Mouse (Mus musculus) forebrain, postnatal 0 days (tissue): Measurements from ENCODE around the gene Hist1h4c. TPM values are rescaled to one million over a fixed set of nuclear protein-coding genes. Genes with fewer than 3 reads are reported as not detected.
"Not testable (repeated sequence)": the region's sequence is repeated elsewhere in the genome, so short reads cannot be mapped to it uniquely, and the experiment has no call there.

Experiments
- ATAC-seq: fragments of 200-750 bp; cut with Nextera tagmentation; 2 replicates; pipeline ENCODE4 v1.8.0; 2017; ENCODE audit warnings: mild to moderate bottlenecking, moderate library complexity
- DNase-seq: peaks from one replicate; pipeline ENCODE4 v3.0.0-alpha.2; 2015
- H3K27ac ChIP-seq: fragments of 300-500 bp; sonication (generic); 2 replicates; pipeline ENCODE4 v1.5.1; 2014; ENCODE audit warnings: low read depth, mild to moderate bottlenecking, antibody characterized with exemption, low read length, moderate library complexity, mixed read lengths
- H3K27me3 ChIP-seq: fragments of 300-500 bp; sonication (generic); 2 replicates; pipeline ENCODE4 v1.6.1; 2014; ENCODE audit warnings: mild to moderate bottlenecking, low read length, mixed read lengths; ENCODE audit not compliant: insufficient read depth
- H3K36me3 ChIP-seq: fragments of 300-500 bp; sonication (generic); 2 replicates; pipeline ENCODE4 v1.6.1; 2014; ENCODE audit warnings: mild to moderate bottlenecking, moderate library complexity; ENCODE audit not compliant: insufficient read depth
- H3K4me1 ChIP-seq: fragments of 300-500 bp; sonication (generic); 2 replicates; pipeline ENCODE4 v1.6.1; 2014; ENCODE audit warnings: antibody characterized with exemption; ENCODE audit not compliant: insufficient read depth
- H3K4me2 ChIP-seq: fragments of 300-500 bp; sonication (generic); 2 replicates; pipeline ENCODE4 v1.6.1; 2014; ENCODE audit warnings: low read depth, mild to moderate bottlenecking, moderate library complexity
- H3K4me3 ChIP-seq: fragments of 300-500 bp; sonication (generic); 2 replicates; pipeline ENCODE4 v1.5.1; 2014; ENCODE audit warnings: low read depth, low read length, mixed read lengths
- H3K9ac ChIP-seq: fragments of 300-500 bp; sonication (generic); 2 replicates; pipeline ENCODE4 v1.6.1; 2014; ENCODE audit warnings: mild to moderate bottlenecking
- H3K9me3 ChIP-seq: fragments of 300-500 bp; sonication (generic); 2 replicates; pipeline ENCODE4 v1.6.1; 2016; ENCODE audit warnings: low read length
- CTCF ChIP-seq: sonication (generic); IDR thresholded peaks from 2 replicates; pipeline ENCODE4 v1.5.1; 2016; ENCODE audit warnings: antibody characterized with exemption, control low read depth, low read depth
- WGBS: fragments of 180-500 bp; shearing (Covaris S2); extraction: QIAGEN DNeasy Blood & Tissue Kit; methylation state at CpG from one replicate; pipeline ENCODE4 v1.1.7; 2014; 5-methylcytosine and 5-hydroxymethylcytosine counted together
- polyA plus RNA-seq: library from polyadenylated mRNA; unstranded; fragments of >200 nt; fragmentation: Nextera tagmentation; extraction: Ambion mirVana; gene quantifications from 2 replicates; pipeline ENCODE4 v1.2.1, GENCODE M21; 2015
- total RNA-seq: library from RNA; depleted of rRNA; stranded (reverse); fragments of >200 nt; gene quantifications from 2 replicates; pipeline ENCODE4 v1.2.3, GENCODE M21; 2014

Hist1h4c gene
- total and polyA plus RNA-seq, 2 experiments from 2014 or later, result 2.3 to 942 TPM

DNA sequence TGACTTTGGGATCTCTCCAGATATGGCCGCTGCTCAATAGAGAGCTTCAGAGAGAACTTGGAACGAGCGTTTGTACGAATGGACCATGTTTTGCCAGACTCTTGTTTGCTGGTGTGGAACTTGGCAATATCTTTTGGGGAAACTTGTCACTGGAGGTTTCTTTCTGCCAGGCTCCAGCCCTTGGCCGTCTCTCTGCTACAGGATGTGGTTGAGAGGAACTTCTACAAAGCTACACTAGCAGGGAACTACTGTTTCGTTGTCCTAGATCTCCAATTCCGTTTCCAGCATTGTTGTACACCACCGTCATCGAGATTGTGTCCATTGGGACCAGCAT lies 30.9 kb upstream of the Hist1h4c start:
- no peak for TF ChIP-seq CTCF
- ATAC-seq, result no peak

GRCm38 (mm10) chr13:23728472-23729191 lies 30.4 kb upstream of the Hist1h4c start:
- no peak for DNase-seq
- no peak for TF ChIP-seq CTCF
- Histone ChIP-seq H3K36me3 (no peaks in the 10 kb centered on the region), H3K9ac (no peak overlapping the region), H3K9me3 (no peaks in the 10 kb centered on the region), H3K27ac (no peak overlapping the region), H3K27me3 (no peaks in the 10 kb centered on the region), H3K4me3 (no peak overlapping the region), H3K4me1 (no peaks in the 10 kb centered on the region), H3K4me2 (no peak overlapping the region)
- ATAC-seq, result no peak
- 88% methylated on average over 18 of the region's 18 CpGs for WGBS

More for the DNA sequence above, 30.9 kb upstream of the Hist1h4c start:
- H3K4me3 ChIP-seq, result no peak overlapping the region
- H3K27ac ChIP-seq, result no peak overlapping the region
- H3K9ac ChIP-seq, result no peak overlapping the region
- H3K36me3 ChIP-seq, result no peaks in the 10 kb centered on the region
- no peaks in the 10 kb centered on the region for H3K27me3 ChIP-seq
- no peaks in the 10 kb centered on the region for H3K4me1 ChIP-seq
- H3K9me3 ChIP-seq, result no peaks in the 10 kb centered on the region
- no peak for DNase-seq
- 88% methylated on average over 9 of the region's 9 CpGs for WGBS
- H3K4me2 ChIP-seq, result no peak overlapping the region

DNA sequence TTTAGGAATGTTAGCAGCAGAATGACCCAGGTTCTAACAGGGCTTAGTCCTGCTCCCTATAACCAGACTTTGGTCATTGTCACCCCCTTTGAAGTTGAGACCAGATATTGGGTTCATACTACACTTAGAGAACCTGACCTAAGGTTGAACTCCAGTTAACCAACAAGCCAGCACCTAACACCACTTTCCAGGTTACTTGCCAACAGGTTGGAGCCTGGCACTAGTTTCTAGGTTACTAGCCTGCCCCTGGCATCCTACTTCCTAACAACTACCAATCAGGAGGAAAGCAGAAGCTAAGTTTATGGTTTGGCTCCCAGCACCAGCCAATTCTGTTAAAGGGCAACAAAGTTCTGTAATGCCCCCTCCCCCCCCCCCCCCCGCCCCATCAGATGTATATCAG lies 27.0 kb upstream of the Hist1h4c start:
- 50% methylated on average over 1 of the region's 1 CpGs for WGBS
- DNase-seq (no peak), ATAC-seq (no peak)
- H3K4me3 ChIP-seq, result no peak overlapping the region
- no peaks in the 10 kb centered on the region for H3K9me3 ChIP-seq
- no peaks in the 10 kb centered on the region for H3K4me1 ChIP-seq
- no peak overlapping the region for H3K4me2 ChIP-seq
- no peaks in the 10 kb centered on the region for H3K27me3 ChIP-seq
- H3K27ac ChIP-seq, result no peak overlapping the region
- no peak overlapping the region for H3K9ac ChIP-seq
- no peak for TF ChIP-seq CTCF
- H3K36me3 ChIP-seq, result no peaks in the 10 kb centered on the region

GRCm38 (mm10) chr13:23724239-23724638 lies 26.0 kb upstream of the Hist1h4c start:
- no peak for ATAC-seq
- Histone ChIP-seq H3K27ac (no peak overlapping the region), H3K4me2 (no peak overlapping the region), H3K9ac (no peak overlapping the region), H3K27me3 (no peaks in the 10 kb centered on the region), H3K36me3 (no peaks in the 10 kb centered on the region), H3K9me3 (no peaks in the 10 kb centered on the region), H3K4me1 (no peaks in the 10 kb centered on the region), H3K4me3 (no peak overlapping the region)
- TF ChIP-seq CTCF, result no peak
- DNase-seq, result no peak
- WGBS, result 92% methylated on average over 4 of the region's 4 CpGs

GRCm38 (mm10) chr13:23717593-23718245 lies 19.5 kb upstream of the Hist1h4c start:
- not testable (repeated sequence) for H3K9me3 ChIP-seq, H3K36me3 ChIP-seq, H3K27ac ChIP-seq, H3K4me3 ChIP-seq, ATAC-seq, H3K4me1 ChIP-seq, H3K27me3 ChIP-seq, H3K4me2 ChIP-seq, DNase-seq, H3K9ac ChIP-seq
- WGBS, result 15% methylated on average over 2 of the region's 2 CpGs

GRCm38 (mm10) chr13:23717176-23717575 lies 18.9 kb upstream of the Hist1h4c start:
- ATAC-seq (no peak), DNase-seq (no peak)
- Histone ChIP-seq H3K9ac (no peak overlapping the region), H3K4me3 (no peak overlapping the region), H3K4me2 (no peak overlapping the region), H3K27me3 (no peaks in the 10 kb centered on the region), H3K9me3 (no peaks in the 10 kb centered on the region), H3K4me1 (no peaks in the 10 kb centered on the region), H3K36me3 (no peaks in the 10 kb centered on the region), H3K27ac (no peak overlapping the region)
- TF ChIP-seq CTCF, result no peak
- 60% methylated on average over 11 of the region's 11 CpGs for WGBS

DNA sequence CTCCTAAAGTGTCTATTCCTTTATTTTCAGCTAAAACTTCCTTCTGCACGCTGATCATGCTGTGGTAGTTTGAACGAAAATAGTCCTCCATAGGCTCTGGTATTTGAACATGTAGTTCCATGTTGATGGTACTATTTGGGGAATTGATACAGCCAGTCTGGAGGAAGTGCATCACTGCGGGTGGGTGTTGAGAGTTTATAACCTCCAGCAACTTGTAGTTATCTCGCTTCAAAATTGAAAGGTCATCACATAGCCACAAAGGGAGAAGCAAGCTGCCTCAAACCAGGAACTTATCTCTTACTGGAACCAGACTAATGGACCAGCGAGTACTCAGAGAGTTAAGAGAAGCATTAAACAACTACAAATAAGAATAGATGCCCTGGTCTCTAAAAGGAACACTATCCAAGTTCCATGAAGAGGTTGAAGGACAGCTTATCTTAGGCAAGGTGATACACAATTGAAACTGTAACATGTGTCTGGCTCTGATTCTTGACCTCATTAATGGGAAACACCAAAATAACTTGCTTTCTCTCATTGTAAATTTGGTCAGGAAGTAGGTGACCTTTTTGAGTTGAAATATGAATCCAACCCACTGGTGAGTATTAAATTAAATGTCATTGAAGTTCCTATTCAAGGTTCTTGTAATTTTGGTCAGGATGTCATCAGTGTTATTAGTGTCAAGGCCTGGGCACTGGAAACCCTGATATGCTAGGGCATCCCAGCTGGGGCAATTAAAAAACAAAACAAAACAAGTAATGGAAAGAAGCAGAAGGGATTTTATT lies 18.2 kb upstream of the Hist1h4c start:
- Histone ChIP-seq H3K36me3 (no peaks in the 10 kb centered on the region), H3K4me2 (no peak overlapping the region), H3K27me3 (no peaks in the 10 kb centered on the region), H3K4me1 (no peaks in the 10 kb centered on the region), H3K9me3 (no peaks in the 10 kb centered on the region), H3K27ac (no peak overlapping the region), H3K4me3 (no peak overlapping the region), H3K9ac (no peak overlapping the region)
- no peak for TF ChIP-seq CTCF
- no peak for DNase-seq
- ATAC-seq, result no peak
- 89% methylated on average over 5 of the region's 5 CpGs for WGBS
